Mouse (Mus musculus): ENCODE measurements around the gene Tac2.

- TF ChIP-seq CTCF (IDR thresholded peaks at IDR 0.05; ENCODE audit: low read depth) (no peak), EP300 (IDR thresholded peaks at IDR 0.05; ENCODE audit: low read depth) (no peak)
Observed at GRCm38 (mm10) chr10:127750136-127750777, 26.0 kb downstream of the Tac2 start.
